8 mouse cellular contexts compared by ENCODE assay signal in the genomic region with DNA sequence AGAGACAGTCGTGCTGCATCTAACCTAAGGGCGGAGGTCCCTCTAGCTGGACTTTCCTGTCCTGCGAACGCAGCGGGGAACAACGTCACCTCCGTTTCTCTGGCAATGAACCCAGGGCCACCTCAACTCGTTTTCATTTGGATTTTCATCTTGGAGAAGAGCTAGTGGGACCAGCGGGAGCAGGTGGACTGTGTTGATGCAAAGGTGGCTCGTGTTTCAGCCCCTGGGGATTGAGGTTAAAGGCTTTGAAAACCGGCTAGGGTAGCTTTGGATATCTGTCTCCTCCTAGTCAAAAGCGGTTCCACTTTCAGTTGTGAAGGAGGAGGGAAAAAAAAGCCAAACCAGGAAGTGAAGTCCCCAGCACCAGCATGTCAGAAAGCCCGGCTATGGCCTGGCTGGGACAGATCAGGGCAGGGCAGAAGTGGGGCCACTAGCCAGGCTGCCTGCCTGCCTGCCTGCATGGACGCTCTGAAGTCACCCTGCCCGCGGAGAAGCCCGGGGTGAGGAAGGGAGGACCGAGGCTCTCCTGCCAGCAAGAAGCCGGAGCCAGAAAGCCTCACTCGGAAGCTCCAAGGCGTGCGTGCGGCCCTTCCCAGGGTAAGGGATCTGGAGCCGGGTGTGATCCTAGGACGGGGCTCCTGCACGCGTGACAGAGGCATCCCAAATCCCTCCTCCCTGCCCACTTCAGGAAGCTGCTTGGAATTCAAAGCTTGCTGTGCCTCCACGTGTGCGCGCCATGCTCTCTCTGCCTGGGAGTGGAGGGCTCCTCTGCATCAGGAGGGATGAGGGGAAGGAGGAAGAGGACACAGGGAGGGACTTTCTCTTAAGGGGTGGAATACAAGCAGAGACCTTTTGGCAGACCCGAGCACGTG. TPM values are rescaled to one million over a fixed set of nuclear protein-coding genes. Genes with fewer than 3 reads are reported as not detected.
A peak's percentile ranks its signal among the peaks of the same experiment; 100 is the strongest.
DNase-seq lines count a peak whose midpoint lies in the region; ATAC-seq lines count a peak whose summit lies in the region.

No protein-coding gene starts in this region.

- H3K4me2 ChIP-seq in limb, embryonic 12.5 days, result peak overlapping the region; percentile 94
- peak overlapping the region; percentile 78 for H3K4me2 ChIP-seq in midbrain, embryonic 13.5 days (replicated peaks)

- H3K27ac ChIP-seq in limb, embryonic 12.5 days, result 0 out of 2 replicates have a peak overlapping the region, but pooled peaks have one; percentile 35
- peak overlapping the region; percentile 41; the same call in 1 of the 2 replicates for H3K27ac ChIP-seq in midbrain, embryonic 13.5 days

- peaks cover 8% of the 10 kb centered on the region; the same call in 1 of the 2 replicates for H3K4me1 ChIP-seq in limb, embryonic 12.5 days (replicated peaks)
- H3K4me1 ChIP-seq in midbrain, embryonic 13.5 days (replicated peaks), result peaks cover 17% of the 10 kb centered on the region

- ATAC-seq in limb, embryonic 12.5 days (ENCODE audit: insufficient number of reproducible peaks, insufficient read depth, low FRiP score, low TSS enrichment, low read depth), result peak; percentile 60; the same call in 1 of the 2 replicates
- peak; percentile 85 for ATAC-seq in midbrain, embryonic 13.5 days

- peak overlapping the region; percentile 66 for H3K9ac ChIP-seq in limb, embryonic 12.5 days (replicated peaks)
- H3K9ac ChIP-seq in midbrain, embryonic 13.5 days (replicated peaks), result peak overlapping the region; percentile 65

- no peaks in the 10 kb centered on the region for H3K27me3 ChIP-seq in limb, embryonic 12.5 days
- H3K27me3 ChIP-seq in midbrain, embryonic 13.5 days, result no peaks in the 10 kb centered on the region

- 1% methylated on average over 32 of the region's 32 CpGs for WGBS in limb, embryonic 12.5 days
- WGBS in midbrain, embryonic 13.5 days, result under 1% methylated on average over 30 of the region's 32 CpGs

- H3K9me3 ChIP-seq in limb, embryonic 12.5 days, result no peaks in the 10 kb centered on the region
- H3K9me3 ChIP-seq in midbrain, embryonic 13.5 days, result no peaks in the 10 kb centered on the region

- peak overlapping the region; percentile 59 for H3K4me3 ChIP-seq in limb, embryonic 12.5 days (replicated peaks)
- peak overlapping the region; percentile 48 for H3K4me3 ChIP-seq in midbrain, embryonic 13.5 days (replicated peaks)

- H3K36me3 ChIP-seq in limb, embryonic 12.5 days, result no peaks in the 10 kb centered on the region
- no peaks in the 10 kb centered on the region for H3K36me3 ChIP-seq in midbrain, embryonic 13.5 days

- peak; percentile 47 to 66 for DNase-seq in urinary bladder, adult 18-20 months (ENCODE audit: low spot score in 2 of 2)
- DNase-seq in urinary bladder, postnatal 10 days (ENCODE audit: low spot score), result no peak
- peak; percentile 77 for DNase-seq in embryo, embryonic 9.5 days (ENCODE audit: extremely low spot score)
- peak; percentile 98 for DNase-seq in heart, adult 11 months
- DNase-seq in kidney, adult 11 months, result peak; percentile 62
- DNase-seq in skeletal muscle tissue, adult 2 months (ENCODE audit: low read depth, low spot score), result peak; percentile 48

RNA-seq across cellular contexts. Expression of a gene that starts 2.1 kb away (rescaled TPM):
- 18.9 and 21.2 TPM in 2 replicates for polyA plus RNA-seq in limb, embryonic 12.5 days (2016; fragmentation: Nextera tagmentation; extraction: Ambion mirVana)
- polyA plus RNA-seq in midbrain, embryonic 13.5 days (2015; fragmentation: Nextera tagmentation; extraction: Ambion mirVana), result 9.9 TPM in 2 replicates

RNA-seq across cellular contexts. Expression of a gene that starts 12.8 kb away (rescaled TPM):
- polyA plus RNA-seq in limb, embryonic 12.5 days (2016; fragmentation: Nextera tagmentation; extraction: Ambion mirVana), result not detected in 2 replicates
- polyA plus RNA-seq in midbrain, embryonic 13.5 days (2015; fragmentation: Nextera tagmentation; extraction: Ambion mirVana), result 0.07 TPM in 1 of 2 replicates, not detected in the other
